Mouse (Mus musculus) left cerebral cortex, adult 8-10 months (tissue): ENCODE measurements around the gene Anxa6. TPM values are rescaled to one million over a fixed set of nuclear protein-coding genes. Genes with fewer than 3 reads are reported as not detected.

ENCODE experiments used
- DNase-seq, 2 experiments: peaks; one replicate each; pipeline ENCODE4 v3.0.0; 2022; ENCODE audit warnings: low spot score in 2 of 2
- total RNA-seq, 4 experiments: library from RNA; stranded (reverse); gene quantifications; 2 replicates each; pipeline ENCODE4 v1.2.4; 2022

Gene Anxa6
- total RNA-seq, 4 experiments from 2014 or later: 81.9 to 92.8 (median 85.4) TPM

DNA sequence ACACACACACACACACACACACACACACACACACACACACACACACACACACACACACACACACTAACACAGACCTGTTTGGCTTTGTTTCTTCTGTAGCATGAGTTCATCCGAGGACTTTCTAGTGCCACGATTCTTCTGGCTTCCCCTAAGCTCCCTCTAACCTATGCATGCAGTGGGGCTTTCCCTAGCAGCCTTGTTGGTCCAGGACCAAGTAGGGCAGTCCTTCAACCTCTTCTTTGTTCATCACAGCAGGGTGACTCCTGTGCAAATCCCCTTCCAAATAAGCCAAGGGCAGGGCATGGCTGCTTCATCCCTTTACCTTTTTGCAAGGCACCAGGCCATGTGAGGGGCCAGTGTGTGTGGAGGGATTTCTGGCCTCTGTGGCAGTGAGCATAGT lies 34.5 kb downstream of the Anxa6 start:
- DNase-seq: no peak

GRCm38 (mm10) chr11:54998284-54998683 lies 35.0 kb downstream of the Anxa6 start:
- no peak for DNase-seq

- DNase-seq: no peak
These were observed 37.1 kb downstream of the Anxa6 start for GRCm38 (mm10) chr11:54996176-54996575.

DNA sequence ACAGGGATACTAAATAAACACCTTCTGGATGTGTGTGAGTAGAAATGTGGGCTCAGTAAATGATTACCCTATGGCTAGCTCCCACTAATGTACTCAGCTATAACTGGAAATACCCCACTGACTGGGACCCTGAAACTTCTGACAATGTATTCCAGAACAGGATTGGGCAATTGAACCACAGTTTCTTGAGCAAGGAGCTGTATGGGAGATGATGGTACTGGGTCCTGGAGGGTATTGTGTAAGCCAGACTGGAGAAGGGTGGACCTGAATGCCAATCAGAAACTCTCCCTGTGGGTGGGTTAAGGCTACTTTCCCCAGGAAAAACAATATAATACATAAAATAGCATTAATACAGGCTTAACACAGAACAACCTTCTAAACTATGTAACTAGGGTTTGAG lies 43.3 kb downstream of the Anxa6 start:
- DNase-seq: no peak

GRCm38 (mm10) chr11:54988754-54989349 lies 44.4 kb downstream of the Anxa6 start:
- no peak for DNase-seq

GRCm38 (mm10) chr11:54987974-54988373 lies 45.3 kb downstream of the Anxa6 start:
- DNase-seq: no peak

DNA sequence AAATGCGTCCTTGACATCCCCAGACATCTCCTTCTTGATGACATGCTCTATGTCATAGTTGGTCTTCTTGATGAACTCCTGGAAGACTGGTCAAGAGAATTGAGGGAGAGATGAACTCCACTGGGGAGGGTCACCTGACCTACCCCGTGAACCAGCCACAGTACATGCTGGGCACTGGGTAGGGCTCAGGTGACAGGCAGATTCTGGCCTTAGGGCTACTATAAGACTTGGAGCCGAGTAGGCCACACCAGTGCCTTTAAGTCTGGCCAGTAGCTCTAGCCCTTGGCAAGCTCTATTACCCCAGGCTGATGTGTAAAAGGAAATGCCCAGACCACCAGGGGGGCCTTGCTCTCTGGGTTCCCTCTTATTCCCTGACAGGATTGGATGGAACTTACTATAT lies 48.2 kb downstream of the Anxa6 start:
- no peak for DNase-seq

GRCm38 (mm10) chr11:54984581-54984980 lies 48.7 kb downstream of the Anxa6 start:
- no peak for DNase-seq

- DNase-seq: peak; percentile 32 to 69
These were observed 49.2 kb downstream of the Anxa6 start for GRCm38 (mm10) chr11:54984085-54984484.

- no peak for DNase-seq
These were observed 50.7 kb downstream of the Anxa6 start for GRCm38 (mm10) chr11:54982520-54982919.

GRCm38 (mm10) chr11:54981630-54982029 lies 51.6 kb downstream of the Anxa6 start:
- DNase-seq: no peak

DNA sequence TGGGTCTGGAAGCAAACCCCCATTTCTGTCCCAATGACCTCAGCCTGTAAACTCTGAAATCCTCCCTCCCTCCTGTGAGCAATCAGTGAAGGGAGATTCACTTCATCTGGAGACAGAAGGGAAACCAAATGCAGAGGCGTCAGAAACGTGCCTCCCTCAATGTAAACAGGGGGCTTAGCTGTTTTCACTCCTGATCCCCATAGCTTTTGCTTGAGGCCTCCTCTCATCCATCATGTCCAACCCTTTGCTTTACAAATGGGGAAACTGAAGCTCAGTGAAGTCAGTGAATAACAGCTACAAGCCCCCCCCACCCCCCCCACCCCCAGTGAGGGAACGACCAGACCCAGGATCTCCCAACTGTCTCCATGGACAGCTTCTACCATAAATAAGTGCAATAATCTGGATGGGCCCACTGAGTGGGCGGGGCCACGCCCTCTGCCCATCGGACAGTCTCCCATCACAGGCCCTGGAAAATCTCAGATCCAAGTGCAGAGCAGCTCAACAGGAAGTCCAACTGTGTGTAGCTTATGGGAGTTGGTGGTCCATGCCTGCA lies 55.8 kb downstream of the Anxa6 start:
- DNase-seq: no peak

GRCm38 (mm10) chr11:54976351-54976750 lies 56.9 kb downstream of the Anxa6 start:
- no peak for DNase-seq

GRCm38 (mm10) chr11:54975756-54976155 lies 57.5 kb downstream of the Anxa6 start:
- no peak for DNase-seq

DNA sequence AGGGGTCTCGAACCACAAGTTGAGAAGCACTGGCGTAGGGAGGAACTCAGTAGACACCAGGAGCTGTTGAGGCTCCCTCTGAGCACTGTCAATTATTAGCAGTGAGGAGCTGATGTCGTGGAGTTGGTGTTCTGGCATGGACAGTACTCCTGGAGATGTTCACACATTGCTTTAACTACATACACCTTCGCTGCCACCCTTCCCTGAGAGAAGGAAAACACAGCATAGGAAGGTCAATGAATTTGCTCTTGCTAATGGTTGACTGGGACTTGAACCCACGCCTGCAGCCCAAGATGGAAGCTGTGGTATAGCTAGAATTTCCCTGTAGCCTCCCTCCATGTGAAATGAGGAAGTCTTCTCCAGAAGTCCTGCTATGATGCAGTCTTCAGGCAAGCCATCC lies 57.9 kb downstream of the Anxa6 start:
- DNase-seq: no peak

- DNase-seq: no peak
These were observed 58.6 kb downstream of the Anxa6 start for GRCm38 (mm10) chr11:54974639-54975038.

DNA sequence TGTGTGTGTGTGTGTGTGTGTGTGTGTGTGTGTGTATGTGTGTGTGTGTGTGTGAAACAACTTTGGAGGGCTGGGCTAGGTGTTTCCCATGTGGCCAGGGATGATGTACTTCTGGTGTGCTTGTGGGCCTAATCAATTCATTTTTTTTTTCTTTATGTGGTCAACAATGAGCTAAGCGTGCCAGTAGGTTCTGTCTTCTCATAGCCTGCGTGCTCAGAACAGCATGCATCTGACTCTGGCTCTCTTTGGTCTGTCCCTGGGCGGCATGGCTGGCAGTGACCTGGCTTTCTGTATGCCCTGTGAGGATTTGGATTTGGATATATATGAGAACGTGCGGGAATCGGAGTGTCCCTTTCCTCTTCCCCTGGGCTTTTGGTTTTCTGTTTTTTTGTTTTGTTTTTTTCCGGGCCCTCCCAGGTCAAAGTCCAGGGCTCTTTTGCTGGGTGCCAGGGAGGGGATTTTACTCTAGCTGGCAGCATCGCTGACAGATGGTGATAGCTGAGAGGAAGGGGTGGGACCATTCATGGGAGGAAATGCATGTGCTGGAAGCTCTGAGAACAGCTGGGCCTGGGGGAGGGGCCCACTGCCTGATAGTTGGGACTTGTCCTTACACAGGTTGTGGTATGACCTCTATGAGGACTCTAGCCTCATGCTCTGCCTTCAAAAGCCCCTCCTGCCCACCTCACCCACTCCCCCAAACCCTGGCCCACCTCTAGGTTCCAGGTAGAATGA lies 59.6 kb downstream of the Anxa6 start:
- DNase-seq: no peak

DNA sequence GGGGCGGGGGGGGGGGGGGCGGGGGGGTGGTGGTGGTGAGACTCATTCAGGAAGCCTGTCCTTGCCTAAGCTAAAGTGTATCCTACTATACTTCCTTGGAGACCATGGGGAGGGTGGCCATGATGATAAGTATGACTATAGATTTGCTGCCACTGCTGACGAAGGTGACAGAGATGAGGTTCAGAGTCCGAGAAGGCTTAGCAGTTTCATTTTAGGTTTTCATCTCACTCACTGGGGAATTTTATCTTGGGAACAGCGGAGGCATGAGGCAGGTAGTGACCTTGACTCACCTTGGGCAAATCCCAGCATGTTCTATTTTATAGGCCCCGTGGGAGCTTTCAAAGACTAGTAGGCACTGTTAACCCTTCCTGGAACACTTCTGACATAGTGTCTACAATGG lies 60.5 kb downstream of the Anxa6 start:
- DNase-seq: no peak

GRCm38 (mm10) chr11:54972049-54972723 lies 61.1 kb downstream of the Anxa6 start:
- DNase-seq: no peak

- DNase-seq: no peak
These were observed 61.7 kb downstream of the Anxa6 start for GRCm38 (mm10) chr11:54971365-54972048.

DNA sequence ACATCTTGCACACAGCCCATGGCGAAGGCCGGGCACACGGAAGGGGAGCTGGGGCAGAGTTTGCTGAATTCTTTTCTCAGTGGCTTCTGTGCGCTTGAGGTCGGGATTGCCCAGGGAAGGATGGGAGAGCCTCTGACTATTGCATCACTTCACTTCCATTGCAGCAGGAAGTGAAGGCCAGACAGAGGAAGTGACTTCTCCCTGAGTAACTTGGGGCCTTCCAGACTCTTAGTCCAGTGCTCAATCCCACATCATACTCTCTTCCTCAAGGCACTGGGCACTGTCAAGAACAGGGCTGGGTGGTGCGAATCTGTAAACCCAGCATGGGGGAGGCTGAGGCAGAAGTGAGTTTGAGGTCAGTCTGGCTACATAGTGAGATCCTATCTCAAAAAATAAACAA lies 68.0 kb downstream of the Anxa6 start:
- no peak for DNase-seq

GRCm38 (mm10) chr11:54962810-54963209 lies 70.4 kb downstream of the Anxa6 start, which contains the start of gene Tnip1:
Tnip1 (minus strand) TSS chr11:54962917.
- no peak for DNase-seq
